Mouse (Mus musculus): ENCODE measurements around the gene Auts2.

DNA sequence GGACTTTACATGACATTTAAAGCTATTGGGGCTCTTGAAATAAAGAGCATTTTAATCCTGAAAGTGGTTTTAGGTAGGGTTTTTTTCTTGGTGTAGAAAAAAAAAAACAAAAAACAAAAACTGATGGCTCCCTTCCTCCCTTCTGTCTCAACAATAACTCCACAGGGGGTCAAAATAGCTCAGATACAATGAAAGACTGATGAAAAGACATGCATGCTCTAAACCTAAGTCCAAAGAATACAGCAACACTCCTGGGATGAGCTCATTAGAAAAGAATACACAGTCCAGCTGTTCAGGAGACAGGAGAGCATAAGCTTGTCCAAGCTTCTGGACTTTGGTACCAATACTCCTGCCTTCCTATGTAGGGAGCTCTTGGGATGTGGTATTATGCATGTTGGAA lies 764.0 kb downstream of the Auts2 start:
- TF ChIP-seq CTCF (IDR thresholded peaks at IDR 0.05) (no peak), EP300 (IDR thresholded peaks at IDR 0.05) (no peak)

Data from lung, postnatal 0 days (tissue).